Mouse (Mus musculus): Measurements from ENCODE around the gene Tbxas1. TPM values are rescaled to one million over a fixed set of nuclear protein-coding genes. Genes with fewer than 3 reads are reported as not detected.

The Tbxas1 gene
- polyA plus RNA-seq, 1 experiment from 2014 or later, result 1.6 TPM

DNA sequence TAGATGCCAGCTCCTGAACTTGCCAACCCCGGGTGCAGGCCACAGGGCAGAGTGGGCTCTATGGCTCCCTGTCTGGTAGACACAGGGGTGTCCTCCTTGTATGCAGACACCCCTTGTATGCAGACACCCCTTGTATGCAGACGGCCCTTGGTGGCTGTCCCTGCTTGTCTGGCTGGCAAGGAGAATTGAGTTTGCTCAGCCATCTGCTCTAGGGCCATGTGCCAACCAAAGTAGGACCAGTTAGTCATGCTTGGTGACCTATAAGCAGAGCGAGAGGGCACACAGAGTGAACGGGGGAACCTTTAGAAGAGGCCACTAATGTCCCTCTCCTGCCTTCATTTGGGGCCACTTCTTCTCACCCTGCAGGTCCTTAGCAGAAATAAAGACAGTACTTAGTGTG, 177.4 kb downstream of the Tbxas1 start:
- no peak overlapping the region for H3K4me2 ChIP-seq (replicated peaks)
- H3K27me3 ChIP-seq, result no peaks in the 10 kb centered on the region
- no peak overlapping the region for H3K4me3 ChIP-seq (replicated peaks)
- H3K36me3 ChIP-seq, result no peaks in the 10 kb centered on the region
- H3K4me1 ChIP-seq (replicated peaks), result 0 out of 2 replicates have a peak, but pooled peaks cover 3% of the 10 kb centered on the region
- H3K27ac ChIP-seq, result no peak overlapping the region
- WGBS, result 85% methylated on average over 4 of the region's 4 CpGs
- H3K9ac ChIP-seq (replicated peaks), result no peak overlapping the region
- no peaks in the 10 kb centered on the region for H3K9me3 ChIP-seq
- ATAC-seq, result no peak

DNA sequence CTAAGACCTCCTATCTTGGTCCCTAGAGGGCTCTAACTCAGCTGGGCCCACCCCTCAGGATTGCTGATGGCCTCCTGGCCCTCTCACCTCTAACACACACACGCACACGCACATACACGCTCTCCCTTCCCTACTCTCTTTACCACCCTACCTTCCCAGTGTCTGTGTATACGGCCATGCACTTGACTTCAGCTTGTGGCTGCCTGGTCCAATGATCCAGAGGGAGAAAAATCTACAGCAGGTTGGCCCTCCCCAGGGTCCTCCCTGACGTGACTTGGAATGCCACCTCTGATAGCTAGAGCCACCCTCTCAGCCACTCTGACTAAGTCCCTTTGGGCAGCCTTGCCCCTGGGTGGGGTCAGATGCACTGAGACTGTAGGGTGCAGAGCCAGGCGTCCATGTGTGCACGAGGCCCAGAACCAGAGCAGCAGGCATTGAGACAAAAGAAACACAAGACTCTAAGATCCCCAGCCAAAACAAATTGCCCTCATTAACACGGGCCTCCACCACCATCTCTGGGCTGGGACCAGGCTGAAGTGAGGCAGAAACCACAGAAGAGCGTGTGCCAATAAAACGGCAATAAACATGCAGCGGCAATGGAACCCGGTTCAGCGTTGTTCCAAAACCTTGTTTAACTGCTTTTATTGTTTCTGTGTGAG, 179.1 kb downstream of the Tbxas1 start:
- Histone ChIP-seq H3K36me3 (no peaks in the 10 kb centered on the region), H3K9me3 (no peaks in the 10 kb centered on the region), H3K4me1 (replicated peaks) (0 out of 2 replicates have a peak, but pooled peaks cover under 1% of the 10 kb centered on the region), H3K27me3 (no peaks in the 10 kb centered on the region), H3K4me2 (replicated peaks) (no peak overlapping the region), H3K27ac (no peak overlapping the region), H3K4me3 (replicated peaks) (no peak overlapping the region), H3K9ac (replicated peaks) (no peak overlapping the region)
- 82% methylated on average over 13 of the region's 13 CpGs for WGBS
- ATAC-seq, result no peak; the same call in 1 of the 2 replicates

DNA sequence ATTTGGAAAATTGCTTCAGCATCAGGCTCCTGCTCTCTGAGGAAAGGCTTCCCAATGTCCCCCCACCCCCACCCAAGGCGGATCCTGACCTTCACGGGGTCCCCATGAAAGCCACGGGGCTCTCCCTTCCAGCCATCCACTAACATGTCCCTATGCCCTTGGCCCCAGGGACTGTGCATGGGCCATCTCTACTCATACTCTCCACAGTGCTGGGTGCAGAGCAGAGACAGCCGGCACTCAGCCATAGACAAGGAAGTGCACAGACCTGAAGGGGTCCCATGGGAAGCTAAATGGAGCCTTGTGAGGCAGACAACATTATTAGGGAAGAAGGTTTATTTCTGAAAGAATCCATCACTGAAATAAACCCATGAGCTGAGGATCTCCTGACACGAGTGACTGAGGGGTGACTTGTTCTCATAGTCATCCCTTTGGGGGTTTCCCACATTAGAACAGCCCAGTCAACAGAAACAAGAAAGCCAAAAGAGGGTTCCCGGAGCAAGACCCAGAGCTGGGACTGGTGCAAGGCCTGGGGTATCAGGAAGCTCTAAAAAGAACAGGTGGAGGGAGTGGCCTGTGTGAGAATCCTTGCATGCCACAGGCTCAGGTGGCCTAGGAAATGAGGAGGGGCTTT, 179.8 kb downstream of the Tbxas1 start:
- no peaks in the 10 kb centered on the region for H3K9me3 ChIP-seq
- no peaks in the 10 kb centered on the region for H3K4me1 ChIP-seq (replicated peaks)
- H3K9ac ChIP-seq (replicated peaks), result no peak overlapping the region
- no peak overlapping the region for H3K4me2 ChIP-seq (replicated peaks)
- no peak for ATAC-seq
- no peaks in the 10 kb centered on the region for H3K27me3 ChIP-seq
- WGBS, result 84% methylated on average over 6 of the region's 6 CpGs
- no peak overlapping the region for H3K4me3 ChIP-seq (replicated peaks)
- no peaks in the 10 kb centered on the region for H3K36me3 ChIP-seq
- H3K27ac ChIP-seq, result no peak overlapping the region

DNA sequence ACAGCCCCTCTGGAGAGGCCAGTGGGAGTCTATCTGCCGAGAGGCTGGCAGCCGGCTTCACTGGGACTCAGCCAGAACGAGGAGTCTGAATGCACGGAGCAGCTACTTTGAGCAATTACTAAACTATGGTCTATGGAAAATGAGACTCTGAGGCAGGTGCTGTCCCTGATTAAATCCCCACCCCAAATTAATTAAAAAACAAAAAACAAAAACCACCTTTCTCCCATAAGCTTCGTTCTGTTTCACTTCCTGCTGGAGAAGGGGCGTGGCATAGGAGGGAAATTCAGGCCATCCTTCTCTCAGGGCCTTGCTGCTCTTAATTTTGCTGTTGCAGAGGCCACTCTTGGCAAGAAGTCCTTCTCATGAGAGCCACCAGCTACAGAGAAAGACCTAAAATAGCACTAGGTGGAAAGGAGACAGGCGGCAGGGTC, 180.6 kb downstream of the Tbxas1 start:
- Histone ChIP-seq H3K4me2 (replicated peaks) (no peak overlapping the region), H3K27ac (no peak overlapping the region), H3K27me3 (no peaks in the 10 kb centered on the region), H3K9ac (replicated peaks) (no peak overlapping the region), H3K4me3 (replicated peaks) (no peak overlapping the region), H3K36me3 (no peaks in the 10 kb centered on the region), H3K4me1 (replicated peaks) (peaks cover 6% of the 10 kb centered on the region), H3K9me3 (no peaks in the 10 kb centered on the region)
- WGBS, result 61% methylated on average over 7 of the region's 7 CpGs
- no peak for ATAC-seq

DNA sequence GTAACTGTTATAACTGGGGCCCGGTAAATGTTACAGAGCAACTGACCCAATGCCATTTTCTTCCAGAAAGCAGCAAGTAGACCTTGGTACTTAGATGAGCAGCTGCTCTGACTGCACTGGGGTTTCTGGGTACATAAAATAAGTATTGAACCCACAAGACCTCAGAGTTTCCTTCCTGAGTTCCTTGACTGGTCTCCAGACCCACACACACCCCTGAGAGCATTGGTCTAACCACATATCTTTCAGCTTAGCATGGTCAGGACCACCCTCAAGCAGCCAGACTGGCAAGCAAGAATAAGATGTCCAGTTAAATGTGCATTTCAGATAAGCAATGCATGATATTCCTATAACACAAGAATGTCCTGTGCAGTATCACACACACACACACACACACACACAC, 182.0 kb downstream of the Tbxas1 start:
- Histone ChIP-seq H3K4me2 (replicated peaks) (no peak overlapping the region), H3K9me3 (no peaks in the 10 kb centered on the region), H3K9ac (replicated peaks) (no peak overlapping the region), H3K36me3 (no peaks in the 10 kb centered on the region), H3K27ac (no peak overlapping the region), H3K4me3 (replicated peaks) (no peak overlapping the region), H3K27me3 (no peaks in the 10 kb centered on the region), H3K4me1 (replicated peaks) (peaks cover 13% of the 10 kb centered on the region)
- 97% methylated on average over 1 of the region's 1 CpGs for WGBS
- ATAC-seq, result no peak

DNA sequence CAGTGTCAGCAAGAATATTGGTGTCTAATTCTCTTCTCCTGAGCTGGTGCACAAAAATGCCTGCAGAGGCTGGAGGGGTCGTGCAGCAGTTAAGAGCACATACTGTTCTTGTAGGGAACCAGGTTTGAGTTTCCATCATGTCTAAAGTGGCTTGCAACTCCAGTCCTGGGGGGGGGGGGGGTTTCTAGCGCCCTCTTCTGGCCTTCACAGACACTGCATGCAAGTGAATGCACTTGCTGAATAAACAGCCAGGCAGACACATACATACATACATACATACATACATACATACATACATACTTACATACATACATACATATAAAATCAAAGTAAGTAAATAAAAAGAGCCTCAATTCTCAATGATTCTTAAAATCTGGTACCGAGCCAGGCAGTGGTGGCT, 183.2 kb downstream of the Tbxas1 start:
- no peak overlapping the region for H3K9ac ChIP-seq (replicated peaks)
- H3K4me2 ChIP-seq (replicated peaks), result no peak overlapping the region
- 69% methylated on average over 3 of the region's 3 CpGs for WGBS
- no peaks in the 10 kb centered on the region for H3K36me3 ChIP-seq
- H3K9me3 ChIP-seq, result no peaks in the 10 kb centered on the region
- H3K4me1 ChIP-seq (replicated peaks), result peaks cover 13% of the 10 kb centered on the region
- ATAC-seq, result no peak
- H3K27me3 ChIP-seq, result no peaks in the 10 kb centered on the region
- no peak overlapping the region for H3K4me3 ChIP-seq (replicated peaks)
- no peak overlapping the region for H3K27ac ChIP-seq

DNA sequence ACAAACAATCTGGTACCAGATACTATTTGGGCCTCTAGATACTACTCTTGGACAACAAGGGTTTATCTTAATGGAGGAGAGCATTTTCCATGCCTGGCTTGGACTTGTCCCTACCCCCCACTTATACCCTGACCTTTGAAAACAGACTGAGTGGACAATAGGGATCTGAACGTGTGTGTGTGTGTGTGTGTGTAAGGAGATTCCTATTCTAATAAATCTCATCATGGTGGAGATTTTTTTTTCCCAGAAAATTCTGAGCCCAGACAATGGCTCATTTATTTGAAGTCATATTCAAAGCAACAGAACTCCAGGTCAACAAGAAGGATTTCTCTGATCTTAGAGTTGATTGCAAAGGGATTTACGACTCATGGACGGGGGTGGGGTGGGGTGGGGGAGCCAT, 183.7 kb downstream of the Tbxas1 start:
- ATAC-seq, result no peak
- Histone ChIP-seq H3K27ac (no peak overlapping the region), H3K27me3 (no peaks in the 10 kb centered on the region), H3K9ac (replicated peaks) (no peak overlapping the region), H3K36me3 (no peaks in the 10 kb centered on the region), H3K4me1 (replicated peaks) (peaks cover 13% of the 10 kb centered on the region), H3K9me3 (no peaks in the 10 kb centered on the region), H3K4me3 (replicated peaks) (no peak overlapping the region), H3K4me2 (replicated peaks) (no peak overlapping the region)
- WGBS, result 76% methylated on average over 3 of the region's 3 CpGs

DNA sequence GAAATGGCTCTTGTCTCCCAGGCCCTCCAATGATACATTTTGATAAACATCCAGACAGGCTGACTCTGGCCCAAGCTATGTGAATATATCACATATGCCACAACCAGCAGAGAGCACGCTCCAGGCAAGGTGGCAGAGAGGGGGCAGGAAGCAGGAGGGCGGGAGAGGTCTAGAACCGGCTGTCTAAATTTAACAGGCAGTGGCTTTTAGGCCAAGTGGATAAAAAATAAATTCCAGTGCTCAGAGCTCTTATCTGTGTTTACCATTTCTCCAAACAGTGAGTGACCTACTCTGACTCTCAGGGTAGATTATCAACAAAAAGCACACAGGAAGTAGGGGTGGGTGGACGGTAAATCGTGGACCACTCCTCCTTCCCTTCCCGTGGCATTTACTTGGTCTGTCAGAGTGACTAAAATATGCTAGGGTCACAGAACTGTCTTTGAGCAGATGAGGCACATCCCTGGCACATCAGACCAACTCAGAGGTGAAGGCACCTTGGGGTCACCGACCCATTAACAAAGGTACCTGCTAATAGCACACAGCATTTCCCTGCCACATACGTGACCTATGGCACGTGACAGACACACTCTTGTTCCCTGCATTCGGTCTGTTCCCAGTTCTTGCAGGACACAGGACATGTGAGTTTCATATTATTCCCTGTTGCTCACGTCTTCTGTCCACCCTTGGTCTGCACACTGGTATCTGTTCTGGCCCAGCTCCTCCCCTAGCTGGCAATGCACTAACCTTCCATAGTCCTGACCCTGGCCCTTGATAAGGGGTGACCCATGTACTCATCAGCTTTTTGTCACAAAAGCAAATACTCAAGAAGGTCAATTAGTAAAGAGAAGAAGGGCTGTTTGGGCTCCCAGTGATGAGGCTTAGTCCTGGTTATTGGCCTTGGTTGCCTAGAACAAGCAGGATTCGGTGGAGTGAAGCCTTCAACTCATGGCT, 184.6 kb downstream of the Tbxas1 start:
- ATAC-seq, result no peak
- Histone ChIP-seq H3K27me3 (no peaks in the 10 kb centered on the region), H3K27ac (no peak overlapping the region), H3K4me1 (replicated peaks) (peaks cover 13% of the 10 kb centered on the region), H3K9ac (replicated peaks) (no peak overlapping the region), H3K4me3 (replicated peaks) (no peak overlapping the region), H3K9me3 (no peaks in the 10 kb centered on the region), H3K36me3 (no peaks in the 10 kb centered on the region), H3K4me2 (replicated peaks) (no peak overlapping the region)
- WGBS, result 89% methylated on average over 12 of the region's 12 CpGs

DNA sequence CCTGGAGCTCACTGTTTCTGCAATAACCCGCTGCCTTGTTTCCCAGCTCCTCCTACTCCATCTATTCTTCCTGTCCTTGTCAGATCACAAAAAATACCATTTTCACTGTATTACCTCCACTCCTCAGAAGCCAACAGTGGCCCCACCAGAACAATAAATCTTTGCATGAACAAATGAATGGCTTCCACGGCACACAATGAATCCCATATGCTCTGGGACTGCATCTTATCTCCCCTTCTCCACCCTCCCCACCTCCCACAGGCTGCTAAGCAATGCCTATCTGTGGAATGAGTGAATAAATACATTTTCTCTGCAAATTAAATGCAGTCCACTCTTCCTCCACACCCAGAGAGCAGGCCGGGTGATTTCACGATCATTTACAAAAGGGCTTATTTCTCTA, 186.0 kb downstream of the Tbxas1 start:
- Histone ChIP-seq H3K4me1 (replicated peaks) (peaks cover 13% of the 10 kb centered on the region), H3K27ac (peak overlapping the region; percentile 30; the same call in 1 of the 2 replicates), H3K9ac (replicated peaks) (no peak overlapping the region), H3K4me2 (replicated peaks) (no peak overlapping the region), H3K27me3 (no peaks in the 10 kb centered on the region), H3K4me3 (replicated peaks) (no peak overlapping the region), H3K9me3 (no peaks in the 10 kb centered on the region), H3K36me3 (no peaks in the 10 kb centered on the region)
- peak; percentile 53 for ATAC-seq
- 24% methylated on average over 4 of the region's 4 CpGs for WGBS

DNA sequence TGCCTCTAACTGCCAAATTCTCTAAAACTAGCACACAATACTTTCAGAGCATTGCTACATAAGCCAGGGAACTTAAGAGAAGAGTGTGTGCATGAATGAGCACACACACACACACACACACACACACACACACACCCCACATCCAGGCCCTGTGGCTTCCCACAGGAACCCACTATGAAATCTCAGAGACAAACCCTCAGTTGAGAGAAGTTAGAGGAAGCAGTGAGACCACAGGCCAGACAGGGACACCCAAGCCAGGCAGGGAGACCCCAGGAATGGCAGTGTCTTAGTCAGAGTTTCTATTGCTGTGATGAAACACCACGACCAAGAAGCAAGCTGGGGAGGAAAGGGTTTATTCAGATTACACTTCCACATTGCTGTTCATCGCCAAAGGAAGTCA, 188.3 kb downstream of the Tbxas1 start:
- Histone ChIP-seq H3K4me1 (replicated peaks) (peaks cover 13% of the 10 kb centered on the region), H3K9ac (replicated peaks) (no peak overlapping the region), H3K36me3 (no peaks in the 10 kb centered on the region), H3K4me2 (replicated peaks) (no peak overlapping the region), H3K4me3 (replicated peaks) (no peak overlapping the region), H3K27ac (no peak overlapping the region), H3K27me3 (no peaks in the 10 kb centered on the region), H3K9me3 (no peaks in the 10 kb centered on the region)
- WGBS, result 64% methylated on average over 2 of the region's 2 CpGs
- ATAC-seq, result no peak

DNA sequence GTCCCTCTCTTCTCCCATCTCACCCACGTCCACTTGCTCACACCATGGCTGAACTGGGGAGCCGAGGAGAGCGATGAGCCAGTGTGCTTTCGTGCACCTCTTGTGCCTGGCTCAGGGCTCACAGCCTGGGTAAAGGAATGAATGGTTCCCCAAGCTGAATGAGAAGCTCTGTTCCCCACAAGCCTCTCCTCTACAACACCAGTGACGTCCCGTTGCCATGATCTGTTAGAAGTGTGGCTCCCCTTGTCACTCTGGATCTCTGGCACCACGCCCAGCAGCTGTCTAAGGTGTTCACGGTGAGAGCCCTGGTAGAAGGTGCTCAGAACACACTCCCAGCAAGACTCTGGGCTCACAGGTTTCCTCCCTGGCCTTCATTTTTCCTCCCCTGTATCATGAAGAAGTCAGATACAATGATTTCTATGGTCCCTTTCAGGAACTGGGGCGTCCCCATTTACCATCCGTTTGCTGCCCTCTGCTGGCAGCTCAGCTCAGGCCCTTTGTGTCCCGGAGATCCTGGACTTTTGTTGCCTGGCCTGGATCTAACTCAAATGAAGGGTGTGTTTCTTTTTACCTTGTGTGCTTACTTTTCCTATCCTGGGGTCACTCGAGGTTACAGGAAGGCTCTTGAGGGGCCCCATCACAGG, 191.9 kb downstream of the Tbxas1 start:
- no peak overlapping the region for H3K4me3 ChIP-seq (replicated peaks)

More for the DNA sequence above, 191.9 kb downstream of the Tbxas1 start:
- no peak overlapping the region for H3K4me2 ChIP-seq (replicated peaks)
- no peak overlapping the region for H3K27ac ChIP-seq
- H3K9ac ChIP-seq (replicated peaks), result no peak overlapping the region
- 48% methylated on average over 12 of the region's 12 CpGs for WGBS
- no peaks in the 10 kb centered on the region for H3K36me3 ChIP-seq
- peak; percentile 82 for ATAC-seq
- H3K9me3 ChIP-seq, result no peaks in the 10 kb centered on the region
- no peaks in the 10 kb centered on the region; the same call in 1 of the 2 replicates for H3K4me1 ChIP-seq (replicated peaks)
- H3K27me3 ChIP-seq, result no peaks in the 10 kb centered on the region

Data from midbrain, embryonic 13.5 days (tissue).